Mouse (Mus musculus) stomach, postnatal 0 days (tissue): ENCODE data around the gene Fam19a2. TPM values are rescaled to one million over a fixed set of nuclear protein-coding genes. Genes with fewer than 3 reads are reported as not detected.

Experiments used
- ATAC-seq: fragments of 200-750 bp; cut with Nextera tagmentation; 2 replicates; pipeline ENCODE4 v1.8.0; 2017; ENCODE audit not compliant: low FRiP score, low TSS enrichment
- DNase-seq: peaks from one replicate; pipeline ENCODE4 v3.0.0-alpha.2; 2016; ENCODE audit warnings: low spot score
- H3K27ac ChIP-seq: fragments of 300-500 bp; sonication (generic); replicated peaks from 2 replicates; pipeline ENCODE4 v1.5.1; 2014; ENCODE audit warnings: mild to moderate bottlenecking, control low read depth
- H3K27me3 ChIP-seq: fragments of 300-500 bp; sonication (generic); 2 replicates; pipeline ENCODE4 v1.6.1; 2014; ENCODE audit warnings: low read length; ENCODE audit not compliant: control insufficient read depth, insufficient read depth
- H3K36me3 ChIP-seq: fragments of 300-500 bp; sonication (generic); 2 replicates; pipeline ENCODE4 v1.6.1; 2014; ENCODE audit warnings: low read length, mixed read lengths; ENCODE audit not compliant: control insufficient read depth, insufficient read depth
- H3K4me1 ChIP-seq: fragments of 300-500 bp; sonication (generic); replicated peaks from 2 replicates; pipeline ENCODE4 v1.6.1; 2014; ENCODE audit warnings: antibody characterized with exemption; ENCODE audit not compliant: control insufficient read depth, insufficient read depth
- H3K4me2 ChIP-seq: fragments of 300-500 bp; sonication (generic); replicated peaks from 2 replicates; pipeline ENCODE4 v1.6.1; 2014; ENCODE audit warnings: low read depth, mild to moderate bottlenecking, control low read depth, moderate library complexity
- H3K4me3 ChIP-seq: fragments of 300-500 bp; sonication (generic); 2 replicates; pipeline ENCODE4 v1.5.1; 2014; ENCODE audit warnings: low read depth, low read length, control low read depth
- H3K9ac ChIP-seq: fragments of 300-500 bp; sonication (generic); 2 replicates; pipeline ENCODE4 v1.6.1; 2014; ENCODE audit warnings: mild to moderate bottlenecking, low read length, control low read depth, mixed read lengths
- H3K9me3 ChIP-seq: fragments of 300-500 bp; sonication (generic); 2 replicates; pipeline ENCODE4 v1.6.1; 2016; ENCODE audit warnings: low read length; ENCODE audit not compliant: control insufficient read depth
- CTCF ChIP-seq: IDR thresholded peaks from 2 replicates; pipeline ENCODE4 v1.5.1; 2016; ENCODE audit warnings: antibody characterized with exemption, low read depth, mild to moderate bottlenecking, moderate library complexity
- EP300 ChIP-seq: optimal IDR thresholded peaks from 2 replicates; pipeline ENCODE3; 2016; ENCODE audit warnings: antibody characterized with exemption
- WGBS: fragments of 180-500 bp; shearing (Covaris S2); extraction: QIAGEN DNeasy Blood & Tissue Kit; methylation state at CpG from one replicate; pipeline ENCODE4 v1.1.7; 2014; 5-methylcytosine and 5-hydroxymethylcytosine counted together
- polyA plus RNA-seq: library from polyadenylated mRNA; unstranded; fragments of >200 nt; fragmentation: Nextera tagmentation; extraction: Ambion mirVana; gene quantifications from 2 replicates; pipeline ENCODE4 v1.2.1, GENCODE M21; 2015

Fam19a2 gene
- polyA plus RNA-seq, 1 experiment from 2014 or later, result 2.4 TPM

GRCm38 (mm10) chr10:123678284-123678864, 414.6 kb downstream of the Fam19a2 start:
- no peak overlapping the region for H3K4me2 ChIP-seq
- no peak for DNase-seq
- H3K27ac ChIP-seq, result no peak overlapping the region
- no peaks in the 10 kb centered on the region; the same call in 1 of the 2 replicates for H3K36me3 ChIP-seq
- WGBS, result 28% methylated on average over 7 of the region's 7 CpGs
- no peak for ATAC-seq
- H3K4me3 ChIP-seq, result no peak overlapping the region
- no peak for TF ChIP-seq EP300
- no peaks in the 10 kb centered on the region for H3K27me3 ChIP-seq
- no peaks in the 10 kb centered on the region for H3K4me1 ChIP-seq
- no peaks in the 10 kb centered on the region for H3K9me3 ChIP-seq
- no peak overlapping the region for H3K9ac ChIP-seq

DNA sequence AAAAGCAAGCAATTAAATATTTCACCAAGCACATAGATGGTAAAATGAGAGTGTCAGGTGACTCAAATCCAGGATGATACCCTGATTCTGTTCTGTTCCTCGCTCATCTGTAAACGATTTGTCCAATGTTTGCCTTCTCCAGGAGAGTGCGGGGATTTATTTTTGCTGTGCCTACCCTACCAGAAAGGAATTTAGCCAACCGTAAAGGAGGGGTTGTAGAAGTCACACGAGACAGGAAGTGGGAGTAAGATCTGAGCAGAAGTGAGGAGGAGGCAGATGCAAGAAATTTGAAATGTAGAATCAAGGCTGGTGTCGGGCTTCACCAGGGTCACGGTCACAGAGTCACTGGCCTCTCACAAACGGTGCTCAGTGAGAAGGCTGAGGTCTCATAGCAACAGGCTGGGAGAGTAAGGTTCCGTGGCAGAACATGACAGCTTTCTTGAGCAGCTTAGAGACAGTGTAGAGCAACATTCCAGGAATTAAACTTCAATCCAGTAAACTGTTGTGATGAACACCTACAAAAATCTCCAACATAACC, 419.0 kb downstream of the Fam19a2 start:
- no peaks in the 10 kb centered on the region for H3K36me3 ChIP-seq
- H3K27me3 ChIP-seq, result no peaks in the 10 kb centered on the region
- H3K9me3 ChIP-seq, result no peaks in the 10 kb centered on the region
- no peak overlapping the region for H3K4me2 ChIP-seq
- 59% methylated on average over 9 of the region's 9 CpGs for WGBS
- DNase-seq (no peak), ATAC-seq (no peak)
- no peak overlapping the region for H3K4me3 ChIP-seq
- H3K9ac ChIP-seq, result no peak overlapping the region
- TF ChIP-seq CTCF (no peak), EP300 (no peak)
- no peaks in the 10 kb centered on the region for H3K4me1 ChIP-seq
- H3K27ac ChIP-seq, result no peak overlapping the region

DNA sequence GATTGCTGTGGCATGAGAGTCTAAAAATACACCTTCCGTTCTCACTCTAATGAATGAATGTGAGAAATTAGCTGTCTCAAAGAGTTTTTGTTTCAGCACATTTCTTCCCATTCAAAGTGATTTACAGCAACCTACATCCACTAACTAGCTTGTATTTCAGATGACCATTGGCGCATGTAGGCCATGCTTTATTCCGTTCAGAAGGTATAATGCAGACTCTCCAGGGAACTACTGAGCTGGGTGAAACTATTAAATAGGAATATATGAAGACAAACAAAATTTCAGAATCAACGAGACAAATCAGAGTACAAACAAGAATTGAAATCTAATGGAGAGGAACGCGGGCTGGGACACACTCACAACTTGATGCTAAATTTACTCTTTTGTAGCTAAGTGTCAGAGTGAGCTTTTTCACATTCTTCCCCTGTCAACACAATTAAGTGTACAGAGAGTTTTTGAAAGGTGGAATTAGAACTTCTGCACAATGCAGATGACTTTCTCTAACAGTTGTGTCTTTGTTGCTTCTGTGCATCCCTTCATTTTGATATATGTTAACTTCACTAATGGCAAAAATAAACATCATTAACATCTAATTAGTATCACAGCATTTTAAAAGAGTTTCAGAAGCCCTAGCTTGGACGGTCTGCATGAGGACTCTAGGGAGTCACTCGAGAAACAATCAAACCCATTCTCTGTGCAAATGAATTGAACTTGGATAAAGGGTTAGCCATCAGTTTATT, 428.6 kb downstream of the Fam19a2 start:
- H3K27me3 ChIP-seq, result no peaks in the 10 kb centered on the region
- WGBS, result 80% methylated on average over 8 of the region's 8 CpGs
- no peaks in the 10 kb centered on the region for H3K36me3 ChIP-seq
- DNase-seq (no peak), ATAC-seq (no peak)
- H3K4me1 ChIP-seq, result no peaks in the 10 kb centered on the region
- no peak overlapping the region for H3K4me3 ChIP-seq
- H3K4me2 ChIP-seq, result no peak overlapping the region
- TF ChIP-seq CTCF (no peak), EP300 (no peak)
- H3K27ac ChIP-seq, result no peak overlapping the region
- no peak overlapping the region for H3K9ac ChIP-seq
- no peaks in the 10 kb centered on the region for H3K9me3 ChIP-seq

- Histone ChIP-seq H3K9me3 (no peaks in the 10 kb centered on the region), H3K27me3 (no peaks in the 10 kb centered on the region), H3K4me1 (no peaks in the 10 kb centered on the region), H3K4me3 (no peak overlapping the region), H3K4me2 (no peak overlapping the region), H3K9ac (no peak overlapping the region), H3K27ac (no peak overlapping the region), H3K36me3 (no peaks in the 10 kb centered on the region)
- TF ChIP-seq EP300 (no peak), CTCF (no peak)
- ATAC-seq, result no peak
- 91% methylated on average over 4 of the region's 4 CpGs for WGBS
- no peak for DNase-seq
These were observed 429.1 kb downstream of the Fam19a2 start for GRCm38 (mm10) chr10:123692926-123693224.

DNA sequence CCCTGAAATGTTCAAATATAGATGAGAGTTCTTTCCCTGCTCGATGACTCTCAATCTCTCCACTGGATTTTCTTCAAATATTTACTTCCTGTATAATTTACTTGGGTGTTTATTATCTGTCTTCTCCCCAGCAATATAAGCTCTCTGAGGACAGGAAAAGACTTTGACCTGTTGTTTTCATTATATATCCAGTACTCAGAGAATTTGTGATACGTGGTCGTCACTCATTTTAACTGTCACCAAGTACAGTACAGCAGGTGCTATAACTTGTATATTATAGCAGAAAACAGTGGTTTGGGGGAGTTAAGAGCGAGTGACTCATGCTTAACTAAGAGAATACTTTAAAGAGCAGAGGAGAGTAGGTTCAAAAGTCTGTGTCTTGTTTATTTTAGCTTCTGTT, 438.8 kb downstream of the Fam19a2 start:
- no peak for TF ChIP-seq CTCF
- no peak for TF ChIP-seq EP300
- Histone ChIP-seq H3K9ac (no peak overlapping the region), H3K27me3 (no peaks in the 10 kb centered on the region), H3K9me3 (no peaks in the 10 kb centered on the region), H3K36me3 (no peaks in the 10 kb centered on the region), H3K4me3 (no peak overlapping the region), H3K4me2 (no peak overlapping the region), H3K4me1 (no peaks in the 10 kb centered on the region), H3K27ac (no peak overlapping the region)
- 52% methylated on average over 4 of the region's 4 CpGs for WGBS
- ATAC-seq (no peak), DNase-seq (no peak)

DNA sequence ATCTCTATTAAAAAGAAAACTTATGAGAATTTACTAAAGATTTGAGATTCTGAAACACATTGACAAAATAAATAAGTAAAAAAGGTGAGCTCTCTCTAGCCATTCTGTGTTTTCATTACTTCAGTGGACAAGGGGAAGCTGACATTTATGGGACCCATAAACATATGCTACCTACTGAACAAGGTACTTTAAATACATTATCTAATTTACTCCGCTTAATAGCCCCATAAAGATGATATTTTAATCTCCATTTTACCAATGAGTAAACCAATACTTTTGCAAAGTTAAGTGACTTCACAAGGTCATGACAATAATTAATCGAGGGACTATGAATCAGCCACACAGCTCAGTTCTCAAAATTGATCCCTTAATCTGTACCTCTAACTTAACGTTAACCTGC, 443.2 kb downstream of the Fam19a2 start:
- Histone ChIP-seq H3K27me3 (no peaks in the 10 kb centered on the region), H3K27ac (no peak overlapping the region), H3K4me2 (no peak overlapping the region), H3K4me3 (no peak overlapping the region), H3K9ac (no peak overlapping the region), H3K9me3 (no peaks in the 10 kb centered on the region), H3K36me3 (no peaks in the 10 kb centered on the region), H3K4me1 (no peaks in the 10 kb centered on the region)
- DNase-seq (no peak), ATAC-seq (no peak)
- TF ChIP-seq EP300 (no peak), CTCF (no peak)
- WGBS, result 84% methylated on average over 3 of the region's 3 CpGs
